Mouse (Mus musculus) thymus, postnatal 10 days (tissue): ENCODE data around the gene Myo7a.

ENCODE experiments used
- DNase-seq, 2 experiments: peaks; one replicate each; pipeline ENCODE4 v3.0.0; 2021; ENCODE audit warnings: low spot score in 2 of 2

Myo7a gene

DNA sequence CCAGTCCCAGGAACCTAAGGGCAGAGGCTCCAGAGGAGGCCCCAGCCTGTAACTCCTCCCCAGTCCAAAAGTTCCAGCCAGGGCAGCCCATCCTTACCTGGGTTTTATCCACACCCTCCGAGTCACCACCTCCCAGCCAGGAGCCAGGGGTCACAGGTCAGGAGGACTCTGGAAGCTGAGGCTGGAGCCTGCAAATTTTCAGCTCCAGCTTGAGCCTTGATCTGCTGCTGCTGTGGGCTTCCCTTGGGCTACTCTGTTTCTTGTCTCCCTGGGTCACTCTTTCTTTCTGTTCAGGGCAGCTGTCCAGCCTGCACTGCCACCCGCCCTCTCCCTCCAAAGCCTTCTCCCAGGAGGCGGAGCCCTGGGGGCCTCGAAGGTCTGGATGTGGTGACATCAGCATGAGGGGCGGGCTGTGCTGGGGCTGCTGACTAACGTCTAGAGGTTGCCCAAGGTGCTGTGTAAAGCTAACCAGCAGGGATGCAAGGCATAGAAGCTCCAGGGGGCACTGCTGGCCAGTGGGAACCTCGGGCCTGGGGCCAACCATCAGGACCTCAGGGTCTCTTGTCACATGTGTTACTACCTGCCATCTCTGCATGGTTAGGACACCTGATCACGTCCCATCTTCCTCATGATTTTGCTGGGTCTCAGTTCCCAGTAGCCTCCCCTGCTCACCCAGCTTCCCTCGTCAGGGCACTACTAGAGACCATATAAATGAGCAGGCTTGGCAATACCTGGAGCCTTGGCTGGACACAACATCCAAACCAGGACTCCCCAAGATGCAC is at the start of gene Myo7a:
Gene Myo7a, minus strand, starts transcription at position 346 of the 782 bp plus-strand sequence.
- no peak for DNase-seq

DNA sequence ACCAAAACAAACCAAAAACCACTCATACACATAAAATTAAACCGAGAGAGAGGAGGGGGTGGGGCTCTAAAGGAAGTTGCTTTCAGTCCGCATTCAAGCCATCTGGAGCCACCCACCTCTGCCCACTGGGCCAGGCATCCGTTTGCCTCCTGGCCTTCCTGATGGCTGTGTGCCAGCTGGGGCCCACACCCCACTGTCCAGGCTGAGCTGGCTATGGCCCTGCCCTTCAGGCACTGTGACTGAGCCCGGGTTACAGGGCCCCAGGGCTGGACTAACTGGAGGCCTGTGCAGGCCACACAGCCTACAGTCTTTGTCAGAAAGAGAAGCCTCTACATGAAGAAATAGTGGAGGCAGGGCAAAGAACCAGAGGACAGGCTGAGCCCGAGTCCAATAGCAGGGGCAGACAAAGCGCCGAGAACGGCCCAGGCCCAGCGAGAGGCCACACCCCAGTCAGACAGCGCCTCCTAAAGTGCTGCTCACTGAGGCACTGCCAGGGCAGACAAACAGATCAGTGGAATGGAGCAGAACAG is 45.7 kb upstream of the Myo7a start:
- DNase-seq: peak in 1 of 2 experiments; percentile 41

- peak; percentile 56 to 60 for DNase-seq
Measured at GRCm38 (mm10) chr7:98164382-98164998, 45.2 kb upstream of the Myo7a start.

DNA sequence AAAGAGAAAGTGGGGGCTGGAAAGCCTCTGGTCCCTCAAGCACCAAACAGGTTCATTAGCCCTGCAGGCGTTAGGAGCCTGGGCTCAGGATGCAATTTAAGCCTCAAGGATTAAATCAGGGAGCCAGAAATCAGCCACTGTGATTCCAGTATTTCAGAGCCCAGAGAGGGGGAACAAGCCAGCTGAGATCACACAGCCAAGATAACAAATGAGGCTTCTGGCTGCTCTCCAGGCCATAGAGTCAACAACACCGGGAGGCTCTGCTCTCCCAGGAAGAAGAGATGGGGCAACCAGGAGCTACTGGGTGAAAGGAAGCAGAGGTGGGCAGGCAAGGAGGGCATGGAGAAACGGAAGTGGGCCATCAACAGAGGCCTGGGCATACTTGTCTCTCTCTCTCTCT is 44.4 kb upstream of the Myo7a start:
- no peak for DNase-seq

- DNase-seq: no peak
Measured at GRCm38 (mm10) chr7:98162239-98162638, 42.9 kb upstream of the Myo7a start.

GRCm38 (mm10) chr7:98160041-98160740 is 40.9 kb upstream of the Myo7a start:
- DNase-seq: no peak

- no peak for DNase-seq
Measured at GRCm38 (mm10) chr7:98158481-98158880, 39.2 kb upstream of the Myo7a start.

GRCm38 (mm10) chr7:98157636-98158332 is 38.5 kb upstream of the Myo7a start:
- no peak for DNase-seq

DNA sequence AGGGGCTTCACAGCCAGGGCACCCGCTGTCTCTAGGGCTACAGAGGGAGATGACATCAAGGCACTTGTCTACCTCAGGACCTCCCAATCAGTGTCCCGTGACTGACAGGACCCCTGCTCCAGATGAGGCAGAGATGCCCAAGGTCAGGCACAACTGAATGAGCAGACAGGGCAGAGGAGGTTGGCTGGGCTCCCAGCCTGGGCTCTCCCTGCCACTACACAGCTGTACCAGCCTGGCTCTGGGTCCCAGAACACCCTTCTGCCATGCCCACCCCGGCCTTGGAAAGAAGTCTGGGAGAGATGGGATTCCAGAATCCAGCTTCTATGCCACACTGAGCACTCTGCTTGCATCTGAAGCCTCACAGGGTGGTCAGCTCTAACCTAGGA is 36.9 kb upstream of the Myo7a start:
- no peak for DNase-seq

DNA sequence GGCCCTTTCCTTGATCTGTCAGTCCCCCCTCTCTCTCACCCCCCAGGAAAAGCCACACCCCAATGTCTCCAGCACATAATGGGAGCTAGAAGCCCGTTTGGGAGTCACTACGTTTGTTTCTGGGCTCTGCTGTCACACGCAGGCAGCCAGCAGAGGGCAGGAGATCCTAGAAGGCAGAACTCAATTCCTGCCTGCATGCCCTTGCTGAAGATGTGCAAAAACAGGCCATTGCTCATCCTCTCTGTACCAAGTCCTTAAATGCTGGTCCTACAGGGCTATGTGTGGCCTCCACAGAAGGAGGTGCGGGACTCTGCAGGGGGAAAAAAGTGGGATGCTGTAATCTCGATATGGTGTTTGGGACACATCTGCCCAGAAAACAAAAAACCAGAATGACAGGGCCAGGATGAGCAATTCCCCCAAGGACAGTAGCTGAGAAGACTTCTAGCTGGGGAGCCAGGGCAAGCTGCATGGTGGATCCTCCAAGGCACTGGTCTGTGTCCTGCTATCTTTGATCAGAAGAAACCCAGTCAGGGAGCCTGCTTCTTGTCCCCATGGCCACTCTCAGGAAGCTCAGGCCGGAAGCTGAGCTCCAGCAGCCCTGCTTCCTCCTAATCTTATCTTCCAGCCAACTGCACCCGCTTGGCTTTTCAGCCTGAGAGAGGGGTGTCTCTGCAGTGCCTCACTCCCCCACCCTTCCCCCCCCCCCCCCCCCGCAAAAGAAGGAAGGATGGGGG is 36.4 kb upstream of the Myo7a start:
- peak; percentile 59 to 76 for DNase-seq

GRCm38 (mm10) chr7:98153892-98154291 is 34.6 kb upstream of the Myo7a start:
- DNase-seq: no peak

DNA sequence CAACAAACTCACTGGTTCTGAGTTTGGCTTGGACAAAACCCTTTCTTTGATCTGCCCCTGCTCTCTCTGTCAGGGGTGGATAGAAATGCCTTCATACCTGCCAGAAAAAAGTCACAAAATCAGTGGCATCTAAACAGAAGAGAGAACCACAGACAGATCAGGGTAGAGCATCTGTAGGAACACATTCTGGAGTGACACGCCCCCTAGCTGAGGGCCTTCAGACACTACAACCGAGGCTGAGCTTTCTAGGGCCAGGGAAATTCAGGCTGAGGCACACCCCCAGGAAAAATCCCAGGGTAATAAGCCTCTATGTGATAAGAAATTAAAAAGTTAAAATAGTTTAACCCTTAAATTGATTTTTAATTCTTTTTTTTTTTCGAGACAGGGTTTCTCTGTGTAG is 34.0 kb upstream of the Myo7a start:
- no peak for DNase-seq

GRCm38 (mm10) chr7:98152400-98152799 is 33.1 kb upstream of the Myo7a start:
- DNase-seq: no peak

DNA sequence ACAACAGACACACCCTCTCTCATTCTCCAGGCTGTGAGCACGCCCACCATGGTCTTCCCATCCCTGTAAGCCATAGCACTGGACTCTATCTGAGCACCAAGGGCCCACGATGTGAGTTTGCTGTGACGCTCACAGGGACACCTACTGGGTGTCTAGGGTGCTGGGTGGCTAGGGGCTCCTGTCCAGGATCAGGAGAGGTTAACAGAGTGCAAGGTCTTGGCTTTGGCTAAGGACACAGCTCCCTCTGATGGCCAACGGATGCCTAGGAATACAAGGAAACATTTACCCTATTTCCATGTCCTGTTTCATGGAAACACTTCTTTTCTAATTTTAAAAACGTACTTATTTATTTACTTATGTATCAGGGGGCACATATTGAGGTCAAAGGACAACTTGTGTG is 31.2 kb upstream of the Myo7a start:
- DNase-seq: no peak

GRCm38 (mm10) chr7:98149802-98150201 is 30.5 kb upstream of the Myo7a start:
- no peak for DNase-seq

DNA sequence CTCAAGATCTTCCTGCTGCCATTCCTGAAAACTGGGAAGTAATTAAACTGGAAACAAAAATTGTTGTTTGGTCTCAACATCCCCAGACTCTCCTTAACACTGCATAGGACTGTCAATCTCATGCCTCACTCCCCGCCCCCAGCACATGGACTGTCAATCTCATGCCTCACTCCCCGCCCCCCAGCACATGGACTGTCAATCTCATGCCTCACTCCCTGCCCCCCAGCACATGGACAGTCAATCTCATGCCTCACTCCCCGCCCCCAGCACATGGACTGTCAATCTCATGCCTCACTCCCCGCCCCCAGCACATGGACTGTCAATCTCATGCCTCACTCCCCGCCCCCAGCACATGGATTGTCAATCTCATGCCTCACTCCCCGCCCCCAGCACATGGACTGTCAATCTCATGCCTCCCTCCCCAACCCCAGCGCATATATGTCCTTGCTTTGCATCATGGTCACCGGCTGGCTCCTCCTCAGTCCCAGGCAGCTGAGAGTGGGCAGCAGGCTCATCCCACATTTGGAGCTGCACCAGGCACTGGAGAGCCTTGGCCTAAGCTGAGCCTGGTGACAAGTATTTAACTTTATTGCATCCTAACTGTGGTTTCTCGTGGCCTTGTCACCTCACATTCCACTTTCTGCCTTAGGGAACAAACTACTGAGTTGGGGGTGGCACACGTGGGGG is 29.5 kb upstream of the Myo7a start:
- no peak for DNase-seq

- no peak for DNase-seq
Measured at GRCm38 (mm10) chr7:98147766-98148165, 28.4 kb upstream of the Myo7a start.

DNA sequence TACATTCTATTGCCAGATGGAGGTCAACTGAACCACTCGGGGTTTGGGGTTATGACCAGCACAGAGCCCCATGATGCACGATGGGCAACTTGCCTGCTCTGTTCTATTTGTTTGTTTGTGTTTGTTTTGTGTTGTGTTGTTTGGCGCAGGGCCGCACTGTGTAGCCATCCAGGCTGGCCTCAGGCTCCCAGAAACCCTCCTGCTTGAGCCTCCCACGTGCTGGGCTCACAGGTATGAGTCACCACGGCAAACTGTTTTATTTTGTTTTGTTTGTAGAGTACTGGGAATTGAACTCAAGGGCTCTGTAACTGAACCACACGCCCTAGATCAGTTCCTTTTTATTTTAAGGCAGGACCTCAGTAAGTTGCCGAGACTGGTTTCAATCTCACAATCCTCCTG is 27.1 kb upstream of the Myo7a start:
- no peak for DNase-seq

DNA sequence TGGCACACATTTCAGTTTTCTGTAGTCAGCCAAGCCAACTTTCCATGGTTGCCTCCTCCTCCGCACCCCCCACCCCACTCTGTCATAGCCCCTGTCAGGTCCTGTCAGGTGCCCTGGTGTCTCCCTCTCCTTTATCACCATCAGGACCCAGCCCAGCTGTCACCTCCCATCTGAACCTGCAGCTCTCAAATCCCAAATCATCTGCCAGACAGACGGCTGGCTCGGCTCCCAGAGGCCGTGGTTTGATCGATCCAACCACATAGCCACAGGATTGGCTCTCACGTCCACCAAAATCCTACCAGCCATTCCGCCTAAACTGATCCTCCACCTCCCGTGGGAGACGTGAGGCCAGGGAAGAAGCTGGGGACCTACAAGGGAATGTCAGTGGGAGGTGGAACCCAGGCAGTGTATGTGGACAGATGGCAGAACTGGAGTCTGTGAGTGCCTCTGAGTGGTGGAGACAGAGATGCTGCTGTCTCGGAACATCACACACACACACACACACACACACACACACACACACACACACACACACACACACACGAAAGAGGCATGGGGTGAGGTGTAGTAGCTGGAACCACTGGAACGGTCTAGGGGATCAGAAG is 26.6 kb upstream of the Myo7a start:
- DNase-seq: no peak

DNA sequence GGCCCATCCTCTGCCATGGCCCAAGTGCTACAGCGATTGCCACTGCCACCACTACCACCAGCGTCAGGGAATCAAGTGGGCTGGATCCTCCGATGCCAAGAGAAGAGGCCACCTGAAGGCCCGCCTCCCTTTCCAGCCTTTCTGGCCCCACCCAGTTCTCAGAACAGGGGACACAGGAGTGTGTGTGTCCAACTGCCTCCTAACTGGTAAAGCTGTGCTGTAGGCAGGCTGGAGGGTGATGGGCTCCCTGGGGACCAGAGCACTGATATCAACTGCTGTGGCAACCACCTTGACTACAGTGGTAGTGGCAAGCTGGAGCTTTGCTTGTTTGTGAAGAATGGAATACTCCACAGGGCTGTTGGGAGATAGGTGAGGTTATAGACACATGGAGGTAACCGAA is 26.1 kb upstream of the Myo7a start, which contains the start of gene Omp:
Gene Omp, minus strand, starts transcription at position 101 of the 400 bp plus-strand sequence.
- no peak for DNase-seq
